Mouse (Mus musculus): ENCODE results near the gene Uvrag.

The Uvrag gene

DNA sequence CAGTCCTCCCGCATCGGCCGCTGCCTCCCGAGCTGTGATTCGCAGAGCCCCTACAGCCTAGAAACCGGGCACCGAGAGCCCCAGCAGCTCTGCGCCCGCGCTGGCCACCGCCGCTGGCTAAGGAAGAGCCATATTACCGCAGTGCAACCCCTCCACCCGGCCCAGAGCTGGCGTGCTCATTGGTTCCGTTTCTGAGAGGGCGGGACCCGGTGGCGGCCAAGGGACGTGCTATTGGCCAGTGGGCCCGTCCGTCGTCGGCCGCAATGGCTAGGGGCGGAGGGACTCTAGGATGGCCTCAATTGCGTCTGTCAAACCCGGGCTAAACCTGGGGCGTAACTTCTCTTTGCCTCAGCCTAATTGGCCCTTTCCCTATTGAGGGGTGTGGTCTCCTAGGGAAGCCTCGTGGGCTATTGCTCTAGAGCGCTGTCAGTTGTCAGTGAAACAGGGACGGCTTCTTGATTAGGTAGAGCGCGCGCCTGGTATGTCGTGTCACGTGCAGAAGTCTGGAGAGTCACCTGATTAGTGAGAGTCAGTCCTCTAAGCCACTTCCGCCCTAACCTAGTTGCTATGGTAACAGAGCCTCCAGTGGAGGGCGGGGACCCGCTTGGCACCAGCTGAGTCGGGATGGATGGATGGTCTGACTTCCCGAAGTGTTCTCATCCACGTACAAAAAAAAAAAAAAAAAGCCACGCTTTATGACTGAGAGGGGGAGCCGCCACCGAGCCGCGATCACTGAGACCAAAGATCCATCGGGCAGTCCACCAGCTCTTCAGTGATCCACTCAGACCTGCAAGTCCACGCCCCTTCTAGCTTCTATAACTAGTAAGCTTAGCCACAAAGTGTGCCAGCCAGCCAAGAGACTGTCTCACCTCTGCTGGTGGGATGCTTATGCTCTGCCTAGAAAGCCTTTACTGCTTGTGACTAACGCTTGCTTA lies at the start of gene Uvrag:
Uvrag (minus strand) TSS at position 158 of the 935 bp plus-strand sequence.
- DNase-seq (ENCODE audit: low read depth, low spot score) = peak; percentile 99

DNA sequence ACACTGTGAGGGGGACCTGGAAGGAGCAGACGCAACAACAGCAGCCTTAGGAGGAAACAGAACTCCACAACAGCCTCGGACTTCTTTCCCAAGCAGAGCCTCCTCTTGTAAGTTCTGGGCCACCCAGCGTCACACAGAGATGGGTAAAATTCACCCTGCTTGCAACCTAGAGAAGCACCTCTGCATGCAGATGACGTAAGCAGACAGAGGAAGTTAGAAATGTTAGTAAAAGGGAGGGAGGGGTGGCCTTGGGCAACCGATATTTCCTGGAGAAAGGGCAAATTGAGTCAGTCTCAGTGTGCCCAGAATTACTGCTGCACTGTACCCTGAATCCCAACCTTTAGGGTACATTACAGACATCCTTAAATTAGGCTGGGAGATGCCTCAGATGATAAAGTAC lies 48.9 kb upstream of the Uvrag start:
- no peak for DNase-seq (ENCODE audit: low read depth, low spot score)

DNA sequence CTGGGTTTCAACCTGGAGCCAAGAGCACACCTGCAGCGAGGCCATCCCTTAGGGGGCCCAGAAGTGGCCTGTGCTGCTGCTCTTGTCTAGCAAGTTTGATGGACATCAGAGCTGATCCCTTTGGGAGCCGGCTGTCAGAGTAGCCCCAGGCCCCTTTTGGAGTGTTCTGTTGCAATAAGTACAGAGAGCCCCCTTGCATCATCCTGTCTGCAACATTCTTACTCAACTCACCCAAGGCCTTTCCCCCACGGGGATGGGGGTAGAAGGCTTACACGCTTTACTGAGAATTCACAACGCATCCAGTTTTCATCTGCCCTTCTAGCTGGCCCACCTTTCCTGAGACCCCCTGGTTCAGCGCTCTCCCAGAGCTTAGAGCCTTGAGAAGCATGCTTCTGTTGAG lies 47.7 kb upstream of the Uvrag start:
- no peak for DNase-seq (ENCODE audit: low read depth, low spot score)

DNA sequence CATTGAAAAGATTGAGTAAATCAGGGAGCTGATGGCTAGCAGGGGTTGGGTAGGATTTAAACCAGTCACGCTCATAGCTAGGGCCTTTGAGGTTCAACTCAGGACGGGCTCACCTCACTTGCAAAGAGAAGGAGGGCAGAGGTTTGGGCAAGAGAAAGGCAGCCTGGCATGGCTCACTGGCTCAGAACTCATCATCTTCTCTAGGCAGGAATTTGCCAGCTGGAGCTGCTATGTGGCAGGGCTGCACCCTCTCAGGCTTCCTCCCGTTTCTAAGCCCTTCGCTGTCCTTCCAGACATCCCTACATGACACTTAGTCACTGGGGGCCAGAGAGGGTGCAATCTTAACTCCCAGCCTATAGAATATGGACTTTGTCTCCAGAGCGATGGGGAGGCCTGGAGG lies 46.5 kb upstream of the Uvrag start:
- no peak for DNase-seq (ENCODE audit: low read depth, low spot score)

DNA sequence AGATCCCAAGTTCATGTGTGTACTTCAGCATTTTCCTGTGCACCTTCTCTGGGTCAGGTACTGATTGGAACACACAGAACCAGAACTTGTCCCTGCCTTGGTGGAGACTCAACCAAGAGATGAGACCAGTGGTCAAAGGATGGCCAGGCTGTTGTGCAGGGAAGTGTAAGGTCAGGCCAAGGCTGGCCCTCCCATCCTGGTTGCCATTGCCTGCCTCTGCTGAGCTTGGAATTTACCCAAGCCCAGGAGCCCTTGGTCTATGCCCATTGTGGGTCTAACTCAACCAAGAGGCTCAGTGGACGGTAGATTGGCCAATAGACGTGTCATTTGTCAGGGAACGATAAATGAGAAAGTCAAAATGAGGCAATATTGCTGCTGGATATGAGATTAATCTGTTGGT lies 44.5 kb upstream of the Uvrag start:
- DNase-seq (ENCODE audit: low read depth, low spot score) = no peak

DNA sequence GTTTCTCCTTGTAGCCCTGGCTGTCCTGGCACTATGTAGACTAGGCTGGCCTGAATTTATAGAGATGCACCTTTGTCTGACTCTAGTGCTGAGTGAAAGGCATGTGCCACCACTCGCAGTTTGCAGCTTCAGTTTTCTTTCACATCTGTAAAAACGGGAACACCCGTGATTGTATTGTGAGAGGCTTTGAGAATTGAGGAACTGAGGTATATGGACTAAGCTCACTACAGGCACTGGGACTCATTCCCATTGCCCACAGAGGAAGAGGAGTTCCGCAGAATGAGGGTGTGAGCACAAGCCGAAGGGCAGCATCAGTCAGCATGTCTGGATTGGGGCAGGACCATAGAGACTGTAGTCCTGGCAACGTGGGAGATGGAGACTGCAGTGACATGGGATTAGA lies 42.8 kb upstream of the Uvrag start:
- no peak for DNase-seq (ENCODE audit: low read depth, low spot score)

DNA sequence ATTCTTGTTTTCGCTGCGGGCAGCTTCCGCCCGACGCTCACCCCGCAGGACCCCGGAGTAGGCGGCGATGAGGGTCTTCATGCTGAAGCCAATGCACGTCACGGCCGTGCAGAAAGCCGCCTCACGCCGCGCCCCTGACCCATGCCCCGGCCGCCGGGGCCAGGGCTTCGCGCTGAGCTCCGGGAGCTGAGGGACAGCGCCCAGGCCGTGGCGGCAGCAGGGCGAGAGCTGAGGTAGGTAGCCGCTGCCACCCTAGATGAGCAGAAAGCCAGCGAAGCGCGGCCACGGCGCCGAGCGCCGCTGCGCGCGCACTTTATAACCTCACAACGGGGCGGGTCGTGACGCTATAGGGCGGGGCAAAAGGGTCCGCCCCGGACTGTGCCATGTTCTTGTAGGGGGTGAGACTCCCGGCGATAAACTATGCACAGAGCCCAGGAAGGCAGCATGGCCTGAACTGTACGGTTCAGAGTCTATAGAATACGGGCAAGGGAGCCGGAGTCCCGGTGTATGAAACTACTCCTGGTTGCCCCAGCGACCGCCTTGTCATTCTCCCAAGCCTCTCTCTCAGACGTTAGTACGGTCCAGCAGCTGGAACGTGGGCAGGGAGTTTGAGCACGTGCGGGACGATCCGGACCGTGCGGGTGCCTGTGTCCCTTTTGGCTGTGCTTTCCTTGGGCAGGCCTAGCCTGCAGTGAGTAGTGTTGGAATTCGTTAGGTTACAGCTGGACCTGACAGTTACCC lies 41.7 kb upstream of the Uvrag start, which contains the start of gene Dgat2:
Dgat2 (minus strand) TSS at position 288 of the 741 bp plus-strand sequence.
- DNase-seq (ENCODE audit: low read depth, low spot score) = peak; percentile 85

DNA sequence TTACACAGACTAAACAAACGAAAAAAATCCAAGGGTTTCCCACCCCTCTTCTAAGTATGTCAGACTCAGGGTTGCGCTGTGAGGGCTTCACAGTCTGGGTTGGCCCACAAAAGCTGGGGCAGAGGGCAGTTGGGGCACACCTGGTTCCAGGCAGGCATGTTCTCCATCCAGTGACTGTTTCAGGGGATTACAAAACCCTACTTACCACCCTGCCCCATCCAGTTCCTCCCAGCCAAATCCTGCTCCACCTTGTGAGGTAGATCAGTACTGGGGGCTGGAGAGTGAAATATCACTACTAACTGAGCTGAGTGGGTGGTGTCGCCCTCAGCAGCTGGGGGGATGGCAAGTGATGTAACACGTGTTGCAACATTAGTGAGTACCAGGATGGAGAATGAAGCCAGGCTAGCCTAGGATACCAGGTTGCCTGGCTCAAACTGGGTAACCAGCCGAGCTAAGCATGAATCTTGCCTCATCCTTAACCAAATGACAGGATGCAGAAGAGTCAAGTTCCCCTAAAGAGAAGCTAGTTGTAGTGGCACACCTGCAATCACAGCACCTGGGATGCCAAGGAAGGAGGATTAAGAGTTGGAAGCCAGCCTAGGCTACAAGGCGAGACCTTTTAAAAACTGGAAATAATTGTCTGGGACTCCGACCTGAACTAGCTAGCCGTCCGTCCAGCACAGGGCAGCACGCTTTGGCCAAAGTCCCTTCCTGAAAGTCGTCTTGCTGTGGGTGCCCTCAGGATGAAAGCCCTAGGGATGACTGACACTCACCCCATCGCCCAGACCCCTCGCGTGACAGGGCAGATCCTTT lies 40.9 kb upstream of the Uvrag start:
- peak; percentile 33 for DNase-seq (ENCODE audit: low read depth, low spot score)

DNA sequence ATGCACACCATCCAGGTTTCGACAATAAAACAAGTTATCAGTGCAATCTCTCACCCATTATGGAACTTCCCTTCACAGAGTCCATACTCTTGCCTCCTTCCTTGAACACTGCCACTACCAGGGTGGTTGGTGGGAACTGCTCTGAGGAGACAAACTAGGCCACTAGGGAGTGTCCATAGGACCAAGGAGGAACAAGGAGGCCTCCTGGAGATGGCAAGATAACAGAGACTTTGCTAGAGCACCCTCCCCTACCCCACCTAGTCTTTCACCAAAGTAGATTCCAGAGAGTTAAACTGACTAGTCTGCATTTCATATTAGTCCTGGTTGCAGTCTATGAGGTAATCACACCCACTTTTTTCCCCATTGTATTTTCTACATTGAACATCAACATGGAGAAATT lies 39.2 kb upstream of the Uvrag start:
- no peak for DNase-seq (ENCODE audit: low read depth, low spot score)

DNA sequence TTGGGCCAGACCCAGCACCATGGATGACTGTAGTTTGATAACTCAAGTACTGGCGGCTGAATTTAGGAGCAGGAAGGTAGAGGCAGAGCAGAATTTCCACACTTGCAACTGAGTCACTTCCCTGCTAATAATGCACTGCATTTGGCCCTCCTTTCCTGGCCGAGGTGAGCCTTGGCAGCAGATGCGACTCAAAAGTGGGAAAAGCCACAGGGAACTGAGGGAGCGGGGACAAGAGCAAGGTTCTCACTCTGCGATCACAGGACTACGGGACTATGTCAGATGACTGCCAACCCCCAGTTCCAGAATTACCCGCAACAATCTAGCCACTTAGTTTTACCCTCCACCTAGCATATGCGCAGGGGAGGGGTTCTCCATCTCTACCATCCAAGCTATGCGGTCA lies 38.3 kb upstream of the Uvrag start:
- no peak for DNase-seq (ENCODE audit: low read depth, low spot score)

DNA sequence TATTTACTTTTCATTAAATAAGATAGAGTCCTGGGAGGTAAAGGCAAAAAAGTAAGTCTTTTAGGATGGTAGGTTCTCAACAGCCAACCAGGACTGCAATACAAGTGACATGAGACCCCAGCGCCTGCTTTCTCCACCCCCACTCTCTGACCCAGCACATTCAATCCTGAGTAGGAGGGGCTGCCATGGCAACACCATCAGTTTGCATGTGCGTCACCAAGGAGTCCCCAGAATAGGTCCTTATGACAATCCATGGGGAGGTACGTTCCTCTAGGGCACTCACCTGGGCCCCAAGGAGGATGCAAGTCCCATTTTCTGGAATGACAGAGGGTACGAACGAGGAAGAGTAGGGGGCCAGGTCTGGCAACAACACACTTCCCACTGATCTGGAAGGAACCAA lies 36.4 kb upstream of the Uvrag start:
- DNase-seq (ENCODE audit: low read depth, low spot score) = no peak

DNA sequence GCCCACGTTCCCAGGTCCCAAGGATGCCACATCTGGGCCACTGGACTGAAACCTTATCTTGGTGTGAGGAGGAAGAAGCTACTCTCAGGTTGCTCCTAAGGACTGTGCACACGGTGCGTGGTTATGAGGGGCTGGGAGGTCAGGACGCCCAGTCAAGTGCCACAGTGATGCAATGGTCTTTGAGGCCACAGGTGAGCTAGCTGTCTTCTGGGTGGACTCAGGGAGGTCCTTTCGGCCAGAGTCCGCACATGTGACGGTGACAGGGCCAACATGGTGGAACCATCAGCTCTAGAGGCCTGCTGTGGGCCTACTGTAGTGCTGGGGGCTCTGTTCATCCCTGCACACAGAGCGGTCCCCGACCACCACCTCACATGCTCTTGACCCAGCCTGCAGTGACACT lies 34.7 kb upstream of the Uvrag start:
- no peak for DNase-seq (ENCODE audit: low read depth, low spot score)

DNA sequence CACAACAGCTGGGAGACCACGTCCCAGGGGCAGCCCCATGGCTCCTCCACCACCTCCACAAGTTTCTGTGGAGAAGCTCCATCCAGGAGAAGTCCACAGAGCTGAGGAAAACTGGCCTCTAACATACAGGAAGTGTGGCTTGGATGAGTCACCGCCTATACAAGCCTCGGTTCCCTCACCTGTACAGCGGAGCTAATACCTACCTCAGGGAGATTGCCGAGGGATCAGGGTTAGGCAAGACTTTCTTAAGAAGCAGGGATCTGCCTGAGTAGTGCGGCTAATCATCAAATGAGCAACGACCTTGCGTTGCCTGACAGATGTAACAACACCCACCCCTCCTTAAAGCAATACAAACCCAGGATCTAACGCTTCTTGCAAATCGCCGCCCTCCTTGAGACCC lies 34.2 kb upstream of the Uvrag start:
- no peak for DNase-seq (ENCODE audit: low read depth, low spot score)

DNA sequence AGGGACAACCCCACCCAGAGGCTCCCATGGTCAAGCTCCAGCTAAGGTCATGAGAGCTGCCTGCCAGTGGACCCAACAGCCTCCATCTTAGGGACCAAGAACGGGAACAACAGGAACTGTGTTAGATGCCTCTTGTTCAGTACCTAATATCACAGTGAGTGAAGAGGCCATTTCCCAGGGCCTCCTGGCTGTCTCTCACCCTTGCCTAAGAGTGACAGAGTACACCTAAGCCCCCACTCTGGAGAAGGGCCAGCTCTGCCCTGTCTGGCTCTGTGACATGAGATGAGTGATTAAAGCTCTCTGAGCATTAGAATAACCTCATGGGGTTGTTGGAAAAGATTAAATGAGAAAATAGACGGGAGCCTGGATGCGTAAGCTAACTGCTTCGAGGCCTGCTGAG lies 33.1 kb upstream of the Uvrag start:
- no peak for DNase-seq (ENCODE audit: low read depth, low spot score)

DNA sequence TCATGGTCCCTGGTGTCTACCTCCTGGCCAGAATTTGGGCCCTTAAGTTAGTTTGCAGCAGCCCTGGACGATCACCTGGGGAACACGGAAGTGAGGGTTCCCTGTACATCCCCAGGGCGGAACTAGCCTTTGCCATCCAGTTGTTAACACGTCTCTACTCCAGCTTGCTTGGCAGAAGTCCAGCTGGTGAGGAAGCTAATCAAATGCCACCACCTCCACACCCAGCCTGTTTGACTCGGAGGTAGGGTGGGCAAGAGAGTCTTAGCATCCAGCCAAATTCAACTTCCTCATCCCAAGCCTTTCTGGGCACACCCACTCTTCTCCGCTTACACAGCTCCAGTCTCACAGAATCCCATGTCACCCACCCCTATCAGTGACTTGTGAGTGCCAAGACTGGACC lies 32.0 kb upstream of the Uvrag start:
- no peak for DNase-seq (ENCODE audit: low read depth, low spot score)

DNA sequence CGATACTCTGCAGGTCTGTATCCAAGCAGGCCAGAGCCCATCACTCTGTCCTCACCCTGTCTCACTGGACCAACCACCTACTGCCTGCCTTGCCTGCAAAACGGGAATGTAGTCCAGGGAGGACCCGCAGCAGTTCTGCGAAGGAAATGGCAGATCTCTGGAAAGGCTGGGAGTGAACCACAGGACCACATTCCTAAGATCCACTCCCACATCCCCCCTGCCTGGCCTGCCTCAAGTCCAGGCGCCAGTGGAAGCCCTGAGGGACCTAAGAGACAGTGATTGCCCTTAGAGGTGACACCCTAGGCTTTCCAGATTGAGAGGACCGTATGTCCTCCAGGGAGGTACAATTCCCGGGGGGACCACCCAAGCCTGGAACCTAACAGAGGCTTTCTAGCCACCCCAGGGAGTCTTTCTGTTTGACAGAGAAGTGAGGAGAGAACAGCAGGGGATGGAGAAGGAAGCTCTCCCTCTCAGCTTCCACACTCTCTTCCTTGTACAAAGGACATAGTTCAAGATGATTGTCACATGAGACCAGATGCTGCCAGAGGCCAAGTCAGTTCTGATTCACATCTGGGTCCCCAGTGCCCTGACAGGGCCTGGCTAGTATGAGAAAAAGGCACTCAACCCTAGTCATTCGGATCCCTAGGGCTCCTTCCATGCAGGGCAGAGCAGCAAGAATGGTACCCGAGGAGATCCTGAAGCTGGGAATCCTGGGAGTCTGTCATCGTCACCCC lies 31.0 kb upstream of the Uvrag start:
- peak; percentile 14 for DNase-seq (ENCODE audit: low read depth, low spot score)

DNA sequence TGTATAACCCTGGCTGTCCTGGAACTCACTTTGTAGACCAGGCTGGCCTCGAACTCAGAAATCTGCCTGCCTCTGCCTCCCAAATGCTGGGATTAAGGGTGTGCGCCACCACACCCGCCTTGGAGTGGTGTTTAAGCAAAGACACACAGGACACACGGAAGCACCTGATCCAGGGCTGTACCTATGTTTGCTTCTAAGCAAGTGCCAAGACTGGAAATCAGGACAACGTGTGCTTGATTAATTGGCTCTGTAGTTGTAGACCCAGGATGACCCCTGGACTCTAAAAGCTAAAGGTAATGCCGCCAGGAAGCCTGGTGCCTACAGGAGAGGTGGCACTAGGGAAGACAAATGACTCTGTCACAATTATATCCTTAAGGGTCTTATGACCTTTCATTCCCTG lies 29.6 kb upstream of the Uvrag start:
- DNase-seq (ENCODE audit: low read depth, low spot score) = no peak

DNA sequence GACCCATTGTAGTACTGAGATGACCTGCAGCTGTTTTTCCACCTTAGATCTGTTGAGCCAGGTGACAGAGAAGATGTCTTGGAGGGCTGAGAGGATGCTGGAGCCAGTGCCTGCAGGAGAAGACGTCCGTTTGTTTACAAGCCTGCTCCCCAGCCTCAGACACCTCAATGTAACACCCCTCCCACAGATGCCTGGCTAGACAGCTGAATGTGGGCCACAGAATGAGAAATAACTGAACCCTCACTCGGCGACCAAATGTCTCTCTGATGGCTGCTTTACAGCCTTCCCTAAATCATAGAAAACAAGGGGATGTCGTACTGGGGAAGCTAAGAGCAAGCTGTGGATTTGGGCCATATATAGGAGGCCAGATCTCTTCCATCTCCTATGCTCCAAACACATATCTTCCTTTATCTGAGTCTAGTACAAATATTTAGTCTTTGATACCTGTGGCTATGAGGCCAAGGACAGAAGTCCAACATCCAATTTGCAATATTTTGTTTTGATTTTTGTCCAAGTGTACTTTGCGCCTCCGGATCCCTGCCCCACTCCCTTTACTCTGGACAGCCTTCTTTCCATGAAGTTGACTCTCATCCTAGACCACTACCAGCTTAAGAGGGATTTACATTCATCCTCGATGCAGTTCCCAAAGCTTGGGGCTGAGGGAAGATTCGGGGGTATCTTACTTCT lies 28.9 kb upstream of the Uvrag start:
- DNase-seq (ENCODE audit: low read depth, low spot score) = no peak

DNA sequence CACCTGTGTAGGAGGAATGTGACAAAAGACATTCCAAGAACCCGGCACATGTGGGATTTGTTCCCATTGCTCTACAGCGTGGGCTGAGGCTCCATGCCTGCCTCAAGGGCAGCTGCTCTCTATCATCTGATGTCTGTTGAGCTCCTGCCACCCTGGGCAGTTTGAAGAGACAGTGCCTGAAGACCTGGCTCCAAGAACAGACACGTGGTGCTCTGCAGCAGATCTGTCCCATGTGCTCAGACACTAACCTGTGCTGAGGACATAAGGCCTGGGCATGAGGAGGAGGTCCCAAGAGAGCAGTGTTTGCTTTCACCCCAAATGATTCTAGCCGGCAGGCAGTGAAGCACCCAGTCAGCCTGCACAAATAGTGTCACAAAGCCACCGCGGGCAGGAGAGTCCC lies 27.8 kb upstream of the Uvrag start:
- DNase-seq (ENCODE audit: low read depth, low spot score) = no peak

DNA sequence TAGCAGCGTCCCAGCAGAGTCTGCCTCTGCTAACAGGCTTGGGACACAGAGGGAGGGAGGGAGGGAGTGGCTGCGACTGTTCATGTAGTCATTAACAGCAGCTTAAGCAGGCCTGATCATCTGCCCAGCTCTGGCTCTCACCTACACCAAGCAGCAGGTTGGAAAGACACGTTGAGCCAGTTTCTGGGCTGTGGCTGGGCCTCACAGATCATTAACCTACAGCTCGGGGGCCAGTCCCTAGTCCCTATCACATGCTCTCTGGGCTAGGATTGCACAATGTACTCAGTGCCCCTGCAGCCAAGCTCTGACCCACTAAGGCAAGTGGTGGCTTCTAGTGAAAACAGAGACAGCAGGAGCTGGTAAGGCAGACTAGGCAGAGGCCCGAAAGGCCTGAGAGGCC lies 27.0 kb upstream of the Uvrag start:
- DNase-seq (ENCODE audit: low read depth, low spot score) = no peak

DNA sequence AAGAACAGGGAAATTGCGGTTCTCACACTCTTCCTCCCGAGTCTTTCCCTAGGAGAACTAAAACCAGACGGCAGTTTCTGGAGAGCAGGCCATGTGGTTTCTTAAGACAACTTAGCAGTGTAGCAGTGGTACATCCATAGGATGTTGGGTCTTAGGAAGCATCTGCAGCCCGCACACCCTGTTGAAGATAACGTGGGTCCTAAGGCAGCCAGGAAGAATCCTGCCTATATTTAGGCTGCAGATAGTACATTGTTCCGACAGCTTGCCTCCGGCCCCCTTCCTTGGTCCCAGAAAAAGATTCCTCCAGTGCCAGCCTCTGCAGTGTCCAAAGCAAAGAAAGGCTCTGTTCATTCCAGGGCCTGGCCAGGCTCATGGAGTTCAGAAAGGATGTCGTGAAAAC lies 25.2 kb upstream of the Uvrag start:
- no peak for DNase-seq (ENCODE audit: low read depth, low spot score)

Measured in ES-CJ7 (cell line).